Mouse (Mus musculus) CH12.LX (cell line): Measurements from ENCODE around the gene Nbeal1.

Experiments used
- BHLHE40 ChIP-seq: IDR thresholded peaks from 2 replicates; pipeline ENCODE4 v1.6.1; 2011; ENCODE audit warnings: mild to moderate bottlenecking, low read depth, low read length, improper control_type of control experiment
- CTCF ChIP-seq, 2 experiments: IDR thresholded peaks in 1 of 2; conservative IDR thresholded peaks in 1 of 2; 2 replicates each; pipeline ENCODE4 v1.5.1; 2011 to 2012; ENCODE audit warnings: low read depth in 2 of 2, low read length in 2 of 2, improper control_type of control experiment in 1 of 2, inconsistent platforms in 1 of 2, mild to moderate bottlenecking in 1 of 2, moderate library complexity in 1 of 2
- EP300 ChIP-seq: IDR thresholded peaks from 2 replicates; pipeline ENCODE4 v1.6.1; 2011; ENCODE audit warnings: low read length, improper control_type of control experiment
- MAZ ChIP-seq: IDR thresholded peaks from 2 replicates; pipeline ENCODE4 v1.6.1; 2012; ENCODE audit warnings: low read depth, mild to moderate bottlenecking, inconsistent platforms, low read length, improper control_type of control experiment, moderate library complexity
- POLR2A ChIP-seq: IDR thresholded peaks from 2 replicates; pipeline ENCODE4 v1.6.1; 2011; ENCODE audit warnings: low read depth, mild to moderate bottlenecking, improper control_type of control experiment, low read length

GRCm38 (mm10) chr1:60163676-60164075 is 16.7 kb upstream of the Nbeal1 start:
- TF ChIP-seq CTCF (conservative IDR thresholded peaks at IDR 0.05 in 1 of 2, IDR thresholded peaks at IDR 0.05 in 1 of 2; ENCODE audit: low read depth in 2 of 2, low read length in 2 of 2) (no peak), POLR2A (no peak), BHLHE40 (no peak), EP300 (no peak), MAZ (no peak)
